Mouse (Mus musculus) forebrain, embryonic 15.5 days (tissue): Measurements from ENCODE around the gene Muc5b. TPM values are rescaled to one million over a fixed set of nuclear protein-coding genes. Genes with fewer than 3 reads are reported as not detected.
"Not testable (repeated sequence)": the region's sequence is repeated elsewhere in the genome, so short reads cannot be mapped to it uniquely, and the experiment has no call there.

Experiments
- ATAC-seq: fragments of 200-750 bp; cut with Nextera tagmentation; replicated peaks from 2 replicates; pipeline ENCODE4 v1.8.0; 2017; ENCODE audit warnings: mild to moderate bottlenecking, moderate TSS enrichment, moderate library complexity
- H3K27ac ChIP-seq: fragments of 300-500 bp; sonication (generic); replicated peaks from 2 replicates; pipeline ENCODE4 v1.5.1; 2015; ENCODE audit warnings: mild to moderate bottlenecking, inconsistent platforms
- H3K27me3 ChIP-seq: fragments of 300-500 bp; sonication (generic); 2 replicates; pipeline ENCODE4 v1.6.1; 2015; ENCODE audit warnings: inconsistent platforms
- H3K36me3 ChIP-seq: fragments of 300-500 bp; sonication (generic); 2 replicates; pipeline ENCODE4 v1.6.1; 2015; ENCODE audit warnings: mild to moderate bottlenecking, inconsistent platforms
- H3K4me1 ChIP-seq: fragments of 300-500 bp; sonication (generic); 2 replicates; pipeline ENCODE4 v1.6.1; 2015; ENCODE audit warnings: inconsistent platforms
- H3K4me2 ChIP-seq: fragments of 300-500 bp; sonication (generic); replicated peaks from 2 replicates; pipeline ENCODE4 v1.6.1; 2015; ENCODE audit warnings: mild to moderate bottlenecking, inconsistent platforms
- H3K4me3 ChIP-seq: fragments of 300-500 bp; sonication (generic); 2 replicates; pipeline ENCODE4 v1.5.1; 2015; ENCODE audit warnings: mild to moderate bottlenecking, inconsistent platforms
- H3K9ac ChIP-seq: fragments of 300-500 bp; sonication (generic); replicated peaks from 2 replicates; pipeline ENCODE4 v1.6.1; 2015; ENCODE audit warnings: mild to moderate bottlenecking, inconsistent platforms
- H3K9me3 ChIP-seq: fragments of 300-500 bp; sonication (generic); 2 replicates; pipeline ENCODE4 v1.6.1; 2016; ENCODE audit warnings: inconsistent platforms
- WGBS: fragments of 180-500 bp; shearing (Covaris S2); methylation state at CpG from one replicate; pipeline ENCODE4 v1.1.7; 2015; ENCODE audit warnings: mixed read lengths; 5-methylcytosine and 5-hydroxymethylcytosine counted together
- polyA plus RNA-seq: library from polyadenylated mRNA; unstranded; fragments of >200 nt; fragmentation: Nextera tagmentation; extraction: Ambion mirVana; gene quantifications from 2 replicates; pipeline ENCODE4 v1.2.1, GENCODE M21; 2015

The Muc5b gene
- polyA plus RNA-seq = 0.04 and 0.05 TPM in 2 replicates

DNA sequence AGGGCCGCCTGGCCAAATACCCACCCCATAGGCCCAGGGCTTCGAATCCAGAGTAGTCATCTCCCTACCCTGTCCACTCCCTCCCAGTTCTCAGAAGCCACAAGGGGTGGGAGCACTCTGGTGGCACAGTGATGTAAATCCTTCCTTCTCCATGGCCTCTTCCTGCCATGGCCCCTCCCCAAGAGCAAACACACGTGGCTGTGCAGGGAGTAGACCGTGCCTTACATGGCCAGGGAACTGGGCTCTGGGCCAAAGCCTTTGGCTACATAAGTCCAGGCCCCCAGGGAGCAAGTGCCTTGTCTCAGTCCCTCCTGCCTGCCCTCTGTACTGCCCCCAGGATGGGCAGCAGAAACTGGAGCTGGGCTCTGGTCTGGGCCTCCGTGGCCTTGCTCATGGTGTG lies at the start of gene Muc5b:
Gene Muc5b (plus strand): TSS at position 292 of the 400 bp plus-strand sequence.
- no peak within 1 kb of the TSS for H3K4me2 ChIP-seq
- ATAC-seq = no peak
- H3K4me1 ChIP-seq = no peaks in the 10 kb centered on the region
- H3K9ac ChIP-seq = no peak within 1 kb of the TSS
- no peak within 1 kb of the TSS for H3K4me3 ChIP-seq
- no peaks in the 10 kb centered on the region for H3K27me3 ChIP-seq
- WGBS = 50% methylated on average over 5 of the region's 5 CpGs
- H3K27ac ChIP-seq = no peak within 1 kb of the TSS
- H3K36me3 ChIP-seq = no peaks in the 10 kb centered on the region
- H3K9me3 ChIP-seq = no peaks in the 10 kb centered on the region

DNA sequence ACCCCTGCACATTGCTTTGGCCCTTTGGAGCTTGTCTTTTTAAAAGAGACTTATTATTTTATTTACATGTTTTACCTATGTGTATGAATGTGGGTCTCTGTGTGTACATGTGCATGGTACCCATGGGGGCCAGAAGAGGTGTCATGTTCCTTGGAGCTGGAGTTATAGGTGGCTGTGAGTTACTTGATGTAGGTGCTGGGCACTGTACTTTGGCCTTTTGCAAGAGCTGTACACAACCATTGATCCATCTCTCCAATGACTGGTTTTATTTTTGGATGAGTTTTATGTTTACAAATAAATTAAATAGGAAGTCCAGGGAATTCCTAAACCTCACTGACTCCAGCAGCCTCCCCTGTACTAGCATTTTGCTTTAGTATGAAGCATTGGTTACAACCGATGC lies 44.6 kb upstream of the Muc5b start:
- no peaks in the 10 kb centered on the region for H3K36me3 ChIP-seq
- no peak overlapping the region for H3K4me3 ChIP-seq
- no peaks in the 10 kb centered on the region for H3K9me3 ChIP-seq
- no peaks in the 10 kb centered on the region for H3K27me3 ChIP-seq
- H3K4me1 ChIP-seq = no peaks in the 10 kb centered on the region
- no peak for ATAC-seq
- no peak overlapping the region for H3K27ac ChIP-seq
- H3K9ac ChIP-seq = no peak overlapping the region
- WGBS = 88% methylated on average over 1 of the region's 1 CpGs
- no peak overlapping the region for H3K4me2 ChIP-seq

DNA sequence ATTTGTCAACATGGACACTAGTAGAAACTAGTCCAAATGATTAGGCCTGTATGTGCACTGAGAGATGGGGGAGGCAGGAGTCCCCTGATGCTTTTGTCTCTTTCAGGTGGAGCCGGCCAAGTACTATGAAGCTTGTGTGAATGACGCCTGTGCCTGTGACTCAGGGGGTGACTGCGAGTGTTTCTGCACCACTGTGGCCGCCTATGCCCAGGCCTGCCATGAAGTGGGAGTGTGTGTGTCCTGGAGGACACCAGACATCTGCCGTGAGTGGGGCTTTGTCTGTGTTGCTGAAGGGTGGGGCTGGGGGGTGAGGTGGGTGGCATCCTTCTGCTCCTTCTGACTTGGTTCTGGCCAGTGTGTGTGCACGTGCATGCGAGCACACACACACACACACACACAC lies 35.7 kb upstream of the Muc5b start:
- Histone ChIP-seq H3K4me2 (no peak overlapping the region), H3K4me1 (no peaks in the 10 kb centered on the region), H3K36me3 (no peaks in the 10 kb centered on the region), H3K4me3 (no peak overlapping the region), H3K9me3 (no peaks in the 10 kb centered on the region), H3K27me3 (no peaks in the 10 kb centered on the region), H3K9ac (no peak overlapping the region), H3K27ac (no peak overlapping the region)
- no peak for ATAC-seq
- WGBS = 91% methylated on average over 7 of the region's 7 CpGs

DNA sequence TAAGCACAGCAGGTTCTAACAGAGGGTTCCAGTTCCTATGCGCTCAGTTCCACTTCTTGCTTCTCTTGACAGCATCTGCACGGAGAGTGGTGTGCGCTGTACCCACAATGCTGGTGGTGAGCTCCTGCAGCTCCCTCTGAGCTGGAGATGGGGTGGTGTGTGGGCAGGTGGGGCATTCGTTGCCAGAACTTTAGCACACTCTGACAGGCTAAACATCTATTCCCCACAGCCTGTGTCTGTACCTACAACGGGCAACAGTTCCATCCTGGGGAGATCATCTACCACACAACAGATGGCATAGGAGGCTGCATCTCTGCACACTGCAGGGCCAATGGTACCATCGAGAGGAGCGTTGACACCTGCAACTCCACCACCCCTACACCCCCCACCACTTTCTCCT lies 33.5 kb upstream of the Muc5b start:
- Histone ChIP-seq H3K27me3 (no peaks in the 10 kb centered on the region), H3K4me2 (no peak overlapping the region), H3K9me3 (no peaks in the 10 kb centered on the region), H3K4me1 (no peaks in the 10 kb centered on the region), H3K36me3 (no peaks in the 10 kb centered on the region), H3K9ac (no peak overlapping the region), H3K27ac (no peak overlapping the region), H3K4me3 (no peak overlapping the region)
- 86% methylated on average over 7 of the region's 7 CpGs for WGBS
- no peak for ATAC-seq

GRCm38 (mm10) chr7:141807823-141808222 lies 31.0 kb upstream of the Muc5b start:
- H3K4me1 ChIP-seq, H3K4me3 ChIP-seq, H3K36me3 ChIP-seq, ATAC-seq, H3K9me3 ChIP-seq, H3K27ac ChIP-seq, H3K4me2 ChIP-seq, H3K27me3 ChIP-seq, H3K9ac ChIP-seq: not testable (repeated sequence)
- WGBS = no CpG with 5 or more reads among the region's 4 CpGs

GRCm38 (mm10) chr7:141809933-141810332 lies 28.9 kb upstream of the Muc5b start:
- WGBS = no CpG with 5 or more reads among the region's 4 CpGs
- not testable (repeated sequence) for H3K9me3 ChIP-seq, H3K4me1 ChIP-seq, H3K4me3 ChIP-seq, H3K27ac ChIP-seq, H3K27me3 ChIP-seq, H3K36me3 ChIP-seq, H3K4me2 ChIP-seq, H3K9ac ChIP-seq, ATAC-seq

DNA sequence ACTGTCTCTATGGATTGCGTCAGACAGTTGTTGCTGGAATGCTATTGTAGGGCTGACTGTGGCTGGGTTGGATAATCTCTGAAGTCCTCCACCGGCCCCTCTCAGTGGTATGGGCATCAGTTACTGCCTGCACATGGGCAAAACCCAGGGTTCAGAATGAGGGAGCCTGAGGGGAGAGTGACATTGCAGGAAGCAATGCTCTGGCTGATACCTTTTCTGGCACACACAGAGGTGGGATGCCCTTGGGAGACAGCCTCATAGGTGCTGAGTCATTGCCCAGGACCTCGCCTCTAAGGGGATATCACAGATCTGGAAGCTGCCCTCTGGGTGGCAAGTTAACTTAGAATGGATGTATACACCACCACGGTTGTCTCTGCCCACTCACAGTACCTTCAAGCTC lies 25.5 kb upstream of the Muc5b start:
- WGBS = 82% methylated on average over 4 of the region's 4 CpGs
- Histone ChIP-seq H3K36me3 (no peaks in the 10 kb centered on the region), H3K4me3 (no peak overlapping the region), H3K4me1 (0 out of 2 replicates have a peak, but pooled peaks cover 6% of the 10 kb centered on the region), H3K9ac (no peak overlapping the region), H3K27ac (no peak overlapping the region), H3K4me2 (no peak overlapping the region), H3K27me3 (no peaks in the 10 kb centered on the region), H3K9me3 (no peaks in the 10 kb centered on the region)
- ATAC-seq = no peak

DNA sequence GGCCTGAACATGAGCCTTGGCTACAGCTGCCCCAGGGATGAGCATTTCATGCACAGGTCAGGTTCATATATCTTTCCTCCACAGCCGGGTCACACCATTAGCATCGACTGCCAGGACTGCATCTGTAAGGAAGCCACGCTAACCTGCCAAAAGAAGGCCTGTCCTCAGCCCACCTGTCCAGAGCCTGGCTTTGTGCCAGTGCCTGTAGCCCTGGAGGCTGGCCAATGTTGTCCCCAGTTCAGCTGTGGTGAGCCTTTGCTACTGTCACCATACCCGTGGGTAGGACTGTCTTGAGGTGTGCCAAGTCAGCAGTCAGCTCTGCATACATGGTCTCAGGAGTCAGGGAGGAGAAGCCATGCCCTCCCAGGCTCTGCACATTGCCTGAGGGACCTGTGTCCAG lies 23.5 kb upstream of the Muc5b start:
- Histone ChIP-seq H3K27me3 (no peaks in the 10 kb centered on the region), H3K36me3 (no peaks in the 10 kb centered on the region), H3K9me3 (no peaks in the 10 kb centered on the region), H3K4me1 (0 out of 2 replicates have a peak, but pooled peaks cover 6% of the 10 kb centered on the region), H3K4me2 (no peak overlapping the region), H3K9ac (no peak overlapping the region), H3K27ac (no peak overlapping the region), H3K4me3 (no peak overlapping the region)
- WGBS = 64% methylated on average over 4 of the region's 4 CpGs
- no peak for ATAC-seq

DNA sequence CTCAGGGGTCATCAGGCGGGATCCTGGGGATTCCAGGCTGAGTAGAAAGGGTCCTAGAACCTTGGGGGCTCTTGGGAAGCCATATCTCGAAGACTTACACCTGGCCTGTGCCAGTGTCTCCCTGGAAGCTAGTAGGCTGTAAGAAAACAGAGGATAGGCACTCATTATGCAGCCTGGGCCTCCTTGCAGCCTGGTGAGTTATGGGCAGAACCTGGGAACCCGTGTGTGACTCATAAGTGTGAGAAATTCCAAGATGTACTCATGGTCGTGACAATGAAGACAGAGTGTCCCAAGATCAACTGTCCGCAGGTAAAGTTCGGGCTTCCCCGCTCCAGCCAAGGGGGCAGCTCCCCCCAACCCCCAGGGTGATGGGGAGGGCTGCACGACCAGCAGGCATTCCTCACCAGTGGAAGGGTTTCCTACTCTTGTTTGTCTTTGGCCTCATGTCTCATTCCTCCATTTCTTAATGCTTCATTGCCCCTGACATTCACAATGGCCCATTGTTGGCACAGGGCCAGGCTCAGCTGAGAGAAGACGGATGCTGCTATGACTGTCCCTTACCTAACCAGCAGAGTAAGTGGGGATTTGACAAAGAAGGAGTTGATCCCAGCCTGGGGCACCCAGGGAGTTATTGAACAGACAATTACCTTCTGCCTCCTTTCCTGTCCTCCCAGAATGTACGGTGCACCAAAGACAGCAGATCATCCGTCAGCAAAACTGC lies 21.4 kb upstream of the Muc5b start:
- no peak overlapping the region for H3K4me3 ChIP-seq
- H3K36me3 ChIP-seq = no peaks in the 10 kb centered on the region
- no peak overlapping the region for H3K27ac ChIP-seq
- H3K4me1 ChIP-seq = 0 out of 2 replicates have a peak, but pooled peaks cover 6% of the 10 kb centered on the region
- H3K4me2 ChIP-seq = no peak overlapping the region
- 52% methylated on average over 11 of the region's 11 CpGs for WGBS
- H3K9ac ChIP-seq = no peak overlapping the region
- H3K27me3 ChIP-seq = no peaks in the 10 kb centered on the region
- no peak for ATAC-seq
- no peaks in the 10 kb centered on the region for H3K9me3 ChIP-seq

DNA sequence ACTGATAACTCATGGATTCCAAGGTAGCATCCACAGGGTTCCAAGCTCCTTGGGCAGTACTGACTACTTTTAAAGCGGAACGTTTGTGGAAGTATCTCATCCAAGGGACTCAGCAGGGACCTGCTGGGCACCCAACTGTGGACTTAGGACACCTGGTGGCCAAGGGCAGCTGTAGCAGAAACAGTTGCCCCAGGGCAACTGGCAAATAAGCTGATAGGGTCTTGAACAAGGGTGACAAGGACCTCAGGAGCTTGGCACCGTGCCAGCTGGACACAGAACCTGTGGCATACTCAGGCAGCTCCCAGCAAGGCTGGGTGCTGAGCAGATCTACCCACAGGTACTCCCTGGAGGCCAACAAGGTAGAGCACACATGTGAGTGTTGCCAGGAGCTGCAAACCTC lies 20.6 kb upstream of the Muc5b start:
- Histone ChIP-seq H3K4me2 (no peak overlapping the region), H3K27ac (no peak overlapping the region), H3K9ac (no peak overlapping the region), H3K4me3 (no peak overlapping the region), H3K36me3 (no peaks in the 10 kb centered on the region), H3K27me3 (no peaks in the 10 kb centered on the region), H3K4me1 (0 out of 2 replicates have a peak, but pooled peaks cover 6% of the 10 kb centered on the region), H3K9me3 (no peaks in the 10 kb centered on the region)
- no peak for ATAC-seq
- WGBS = 74% methylated on average over 3 of the region's 3 CpGs

- Histone ChIP-seq H3K27me3 (no peaks in the 10 kb centered on the region), H3K4me2 (no peak overlapping the region), H3K9me3 (no peaks in the 10 kb centered on the region), H3K27ac (no peak overlapping the region), H3K9ac (no peak overlapping the region), H3K36me3 (no peaks in the 10 kb centered on the region), H3K4me1 (0 out of 2 replicates have a peak, but pooled peaks cover 3% of the 10 kb centered on the region), H3K4me3 (no peak overlapping the region)
- no peak for ATAC-seq
- WGBS = 46% methylated on average over 4 of the region's 4 CpGs
Observed at GRCm38 (mm10) chr7:141822582-141823261, 16.1 kb upstream of the Muc5b start.

DNA sequence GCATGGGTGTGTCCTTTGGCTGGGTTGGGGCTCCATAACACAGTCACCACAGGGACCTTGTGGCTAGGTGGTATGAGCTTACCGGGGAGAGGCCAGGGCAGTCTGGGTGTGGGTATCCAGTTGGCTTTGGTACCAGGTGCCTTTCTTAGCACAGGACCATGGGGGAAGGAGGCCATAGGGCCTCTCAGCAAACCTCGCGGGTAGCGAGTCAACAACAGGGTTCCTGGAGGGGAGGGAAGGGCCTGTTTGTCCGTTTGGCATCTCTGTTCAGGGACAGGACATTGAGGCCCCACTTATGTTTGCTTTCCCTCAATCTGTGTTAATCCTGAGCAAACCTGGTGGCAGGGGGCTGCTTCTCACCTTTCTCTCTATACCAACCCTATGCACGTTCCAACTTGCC lies 15.2 kb upstream of the Muc5b start:
- Histone ChIP-seq H3K4me2 (no peak overlapping the region), H3K9ac (no peak overlapping the region), H3K27me3 (no peaks in the 10 kb centered on the region), H3K4me1 (no peaks in the 10 kb centered on the region), H3K27ac (no peak overlapping the region), H3K36me3 (no peaks in the 10 kb centered on the region), H3K9me3 (no peaks in the 10 kb centered on the region), H3K4me3 (no peak overlapping the region)
- 78% methylated on average over 6 of the region's 6 CpGs for WGBS
- ATAC-seq = no peak
